Mouse (Mus musculus): ENCODE data around the gene Abca2.

GRCm38 (mm10) chr2:25477967-25478675 lies 49.6 kb downstream of the Abca2 start:
- no peak for TF ChIP-seq POLR2A (IDR thresholded peaks at IDR 0.05; ENCODE audit: borderline replicate concordance, control insufficient read depth, low read depth, low read length)
- TF ChIP-seq CTCF (IDR thresholded peaks at IDR 0.05; ENCODE audit: control insufficient read depth, insufficient read depth, low read length): no peak
